Mouse (Mus musculus) hindbrain, embryonic 13.5 days (tissue): ENCODE data around the gene Bcl11b. TPM values are rescaled to one million over a fixed set of nuclear protein-coding genes. Genes with fewer than 3 reads are reported as not detected.

Experiments
- ATAC-seq: fragments of 200-750 bp; cut with Nextera tagmentation; 2 replicates; pipeline ENCODE4 v1.8.0; 2017; ENCODE audit warnings: moderate TSS enrichment; ENCODE audit not compliant: low FRiP score
- H3K27ac ChIP-seq: fragments of 300-500 bp; sonication (generic); 2 replicates; pipeline ENCODE4 v1.5.1; 2015; ENCODE audit warnings: inconsistent platforms, mild to moderate bottlenecking, moderate library complexity
- H3K27me3 ChIP-seq: fragments of 300-500 bp; sonication (generic); 2 replicates; pipeline ENCODE4 v1.6.1; 2015; ENCODE audit warnings: mild to moderate bottlenecking, inconsistent platforms
- H3K36me3 ChIP-seq: fragments of 300-500 bp; sonication (generic); 2 replicates; pipeline ENCODE4 v1.6.1; 2015; ENCODE audit warnings: mild to moderate bottlenecking, inconsistent platforms
- H3K4me1 ChIP-seq: fragments of 300-500 bp; sonication (generic); replicated peaks from 2 replicates; pipeline ENCODE4 v1.6.1; 2015; ENCODE audit warnings: inconsistent platforms
- H3K4me2 ChIP-seq: fragments of 300-500 bp; sonication (generic); 2 replicates; pipeline ENCODE4 v1.6.1; 2015; ENCODE audit warnings: inconsistent platforms, mild to moderate bottlenecking, moderate library complexity
- H3K4me3 ChIP-seq: fragments of 300-500 bp; sonication (generic); 2 replicates; pipeline ENCODE4 v1.5.1; 2015; ENCODE audit warnings: mild to moderate bottlenecking, inconsistent platforms
- H3K9ac ChIP-seq: fragments of 300-500 bp; sonication (generic); 2 replicates; pipeline ENCODE4 v1.6.1; 2015; ENCODE audit warnings: mild to moderate bottlenecking, inconsistent platforms
- H3K9me3 ChIP-seq: fragments of 300-500 bp; sonication (generic); 2 replicates; pipeline ENCODE4 v1.6.1; 2016; ENCODE audit warnings: inconsistent platforms
- WGBS: fragments of 180-500 bp; shearing (Covaris S2); methylation state at CpG from one replicate; pipeline ENCODE4 v1.1.7; 2015; 5-methylcytosine and 5-hydroxymethylcytosine counted together
- polyA plus RNA-seq: library from polyadenylated mRNA; unstranded; fragments of >200 nt; fragmentation: Nextera tagmentation; extraction: Ambion mirVana; gene quantifications from 2 replicates; pipeline ENCODE4 v1.2.1, GENCODE M21; 2015

The Bcl11b gene
- polyA plus RNA-seq = 27.0 and 31.0 TPM in 2 replicates

GRCm38 (mm10) chr12:108003483-108003882, at the start of gene Bcl11b:
Gene Bcl11b, minus strand, starts transcription at chr12:108003602.
- no peaks in the 10 kb centered on the region for H3K36me3 ChIP-seq
- no peaks in the 10 kb centered on the region for H3K9me3 ChIP-seq
- peak within 1 kb of the TSS; percentile 93 for H3K4me3 ChIP-seq
- H3K9ac ChIP-seq = peak within 1 kb of the TSS; percentile 96
- no peak for ATAC-seq
- under 1% methylated on average over 19 of the region's 19 CpGs for WGBS
- peaks cover 49% of the 10 kb centered on the region for H3K4me1 ChIP-seq
- H3K27ac ChIP-seq = peak within 1 kb of the TSS; percentile 99
- H3K4me2 ChIP-seq = peak within 1 kb of the TSS; percentile 79
- peaks cover 20% of the 10 kb centered on the region; the same call in 1 of the 2 replicates for H3K27me3 ChIP-seq

DNA sequence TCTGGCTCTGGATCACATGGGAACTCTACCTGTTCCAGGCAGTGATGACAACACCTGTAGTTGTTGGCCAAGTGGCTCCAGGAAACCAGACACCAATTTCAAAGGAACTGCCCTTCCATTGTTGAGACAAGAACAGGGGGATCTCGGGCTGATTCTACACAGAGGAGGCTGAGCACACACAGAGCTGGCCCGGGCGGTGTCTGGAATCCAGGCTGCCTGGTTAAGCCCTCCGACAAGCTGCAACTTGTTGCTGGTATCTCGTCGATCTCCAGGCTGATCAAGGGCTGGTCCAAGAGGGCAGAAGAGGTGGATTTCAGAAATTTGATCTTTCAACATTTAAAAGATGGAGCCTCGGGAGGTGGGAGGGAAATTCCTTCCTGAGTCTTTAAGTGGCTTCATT, 47.6 kb upstream of the Bcl11b start:
- WGBS = 80% methylated on average over 7 of the region's 7 CpGs
- Histone ChIP-seq H3K4me1 (no peaks in the 10 kb centered on the region), H3K27me3 (peaks cover 3% of the 10 kb centered on the region; the same call in 1 of the 2 replicates), H3K9ac (no peak overlapping the region), H3K27ac (no peak overlapping the region), H3K36me3 (no peaks in the 10 kb centered on the region), H3K9me3 (no peaks in the 10 kb centered on the region), H3K4me3 (no peak overlapping the region), H3K4me2 (no peak overlapping the region)
- ATAC-seq = no peak

DNA sequence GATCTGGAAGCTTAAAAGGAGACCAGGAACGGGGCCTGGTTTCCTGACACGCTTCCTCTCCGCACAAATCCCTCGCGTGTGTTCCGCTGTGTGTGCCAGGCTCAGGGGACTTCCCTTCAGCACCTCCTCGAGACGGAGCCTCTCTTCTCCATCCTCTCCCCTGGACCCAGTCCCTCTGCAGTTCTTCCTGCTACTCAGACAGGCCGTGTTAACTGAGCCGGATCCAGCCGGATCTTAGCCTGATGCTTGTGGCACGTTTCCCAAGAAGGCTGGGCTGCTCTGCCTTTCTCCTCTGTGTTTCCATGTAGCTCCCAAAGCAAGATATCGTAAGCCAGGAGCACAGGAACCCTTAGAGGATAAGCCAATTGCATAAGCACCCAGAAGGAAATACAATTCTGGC, 46.2 kb upstream of the Bcl11b start:
- no peak for ATAC-seq
- no peak overlapping the region for H3K27ac ChIP-seq

DNA sequence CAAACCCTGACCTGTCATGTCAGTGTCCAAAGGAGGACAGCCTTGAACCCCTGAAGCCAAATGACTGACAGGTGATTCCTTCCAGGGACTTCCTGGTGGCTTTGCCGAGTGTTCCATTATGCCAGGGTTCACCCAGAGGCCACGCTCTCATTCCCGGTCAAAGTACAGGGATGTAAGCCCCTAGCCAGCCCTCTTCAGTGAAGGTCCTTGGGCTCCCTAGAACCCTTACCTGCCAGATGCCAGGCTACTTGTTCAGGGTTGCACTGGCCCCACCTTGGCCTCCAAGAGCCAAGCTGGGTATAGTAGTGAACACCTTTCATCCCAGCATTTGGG, 38.8 kb upstream of the Bcl11b start:
- peaks cover 10% of the 10 kb centered on the region; the same call in 1 of the 2 replicates for H3K27me3 ChIP-seq
- H3K4me3 ChIP-seq = no peak overlapping the region
- H3K9ac ChIP-seq = no peak overlapping the region
- H3K36me3 ChIP-seq = no peaks in the 10 kb centered on the region
- ATAC-seq = no peak
- WGBS = 62% methylated on average over 3 of the region's 3 CpGs
- no peak overlapping the region for H3K27ac ChIP-seq
- H3K4me1 ChIP-seq = no peaks in the 10 kb centered on the region
- no peaks in the 10 kb centered on the region for H3K9me3 ChIP-seq
- H3K4me2 ChIP-seq = no peak overlapping the region

More for the DNA sequence above, 46.2 kb upstream of the Bcl11b start:
- no peaks in the 10 kb centered on the region for H3K36me3 ChIP-seq
- H3K9ac ChIP-seq = no peak overlapping the region
- H3K9me3 ChIP-seq = no peaks in the 10 kb centered on the region
- WGBS = 84% methylated on average over 13 of the region's 13 CpGs
- peaks cover 3% of the 10 kb centered on the region; the same call in 1 of the 2 replicates for H3K27me3 ChIP-seq
- no peak overlapping the region for H3K4me3 ChIP-seq
- H3K4me1 ChIP-seq = no peaks in the 10 kb centered on the region
- no peak overlapping the region for H3K4me2 ChIP-seq

GRCm38 (mm10) chr12:108041571-108042238, 38.3 kb upstream of the Bcl11b start:
- no peak overlapping the region for H3K27ac ChIP-seq
- peaks cover 10% of the 10 kb centered on the region; the same call in 1 of the 2 replicates for H3K27me3 ChIP-seq
- no peaks in the 10 kb centered on the region for H3K9me3 ChIP-seq
- no peak for ATAC-seq
- WGBS = 38% methylated on average over 12 of the region's 12 CpGs
- no peak overlapping the region for H3K4me3 ChIP-seq
- no peak overlapping the region for H3K4me2 ChIP-seq
- no peak overlapping the region for H3K9ac ChIP-seq
- H3K4me1 ChIP-seq = no peaks in the 10 kb centered on the region
- no peaks in the 10 kb centered on the region for H3K36me3 ChIP-seq

DNA sequence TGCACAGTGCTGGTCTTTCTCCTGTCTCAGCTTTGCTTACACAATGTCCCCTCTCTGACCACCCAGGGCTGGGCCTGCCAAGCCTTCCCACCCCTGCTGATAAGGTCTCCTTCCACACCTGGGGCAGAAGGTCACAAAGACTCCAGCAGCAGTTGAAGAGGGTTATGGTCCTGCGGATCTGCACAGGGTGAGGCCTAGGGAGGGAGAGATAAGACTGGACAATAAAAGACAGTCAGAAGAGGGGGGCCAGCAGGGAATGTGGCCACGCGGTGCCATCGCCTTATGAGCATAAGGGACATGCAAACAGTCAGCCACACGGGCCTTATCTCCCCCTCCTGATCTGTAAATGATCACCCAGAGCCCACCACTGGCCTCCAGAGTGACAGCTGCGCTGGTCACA, 34.0 kb upstream of the Bcl11b start:
- H3K4me2 ChIP-seq = no peak overlapping the region
- 56% methylated on average over 6 of the region's 6 CpGs for WGBS
- no peaks in the 10 kb centered on the region for H3K36me3 ChIP-seq
- ATAC-seq = no peak
- H3K27me3 ChIP-seq = peaks cover 3% of the 10 kb centered on the region; the same call in 1 of the 2 replicates
- H3K27ac ChIP-seq = no peak overlapping the region
- H3K4me1 ChIP-seq = 0 out of 2 replicates have a peak, but pooled peaks cover 4% of the 10 kb centered on the region
- H3K4me3 ChIP-seq = no peak overlapping the region
- no peak overlapping the region for H3K9ac ChIP-seq
- H3K9me3 ChIP-seq = no peaks in the 10 kb centered on the region

DNA sequence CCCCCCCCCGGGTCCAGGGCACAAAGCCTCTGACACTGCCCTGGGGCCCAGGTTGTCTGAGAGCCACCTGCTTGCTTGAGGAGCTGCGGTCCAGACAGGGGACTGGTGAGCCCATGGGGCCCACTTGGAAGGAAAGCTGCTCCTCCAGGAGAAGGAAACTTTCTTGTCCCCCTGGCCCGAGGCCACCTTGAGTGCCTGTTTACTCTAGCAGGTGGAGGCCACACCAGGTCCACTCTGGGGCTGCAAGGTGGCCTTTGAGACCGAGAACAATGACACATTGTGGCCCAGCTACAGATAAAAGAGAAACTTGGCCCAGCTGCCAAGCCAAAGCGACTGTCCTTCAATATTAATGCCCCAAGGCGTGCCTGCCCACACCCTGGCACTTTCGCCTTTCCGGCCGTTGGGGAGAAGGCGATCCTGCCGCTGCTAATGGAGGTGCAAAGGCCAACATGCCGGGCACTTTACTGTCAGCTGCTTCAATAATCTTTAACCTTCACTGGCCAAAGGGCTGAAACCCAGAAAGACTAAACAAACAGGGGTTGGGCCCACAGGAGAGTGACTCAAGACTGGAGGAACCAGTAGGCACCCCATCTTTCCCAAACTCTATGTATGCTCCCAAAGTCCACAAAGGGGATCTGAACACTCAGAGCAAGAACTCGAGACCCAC, 32.1 kb upstream of the Bcl11b start:
- Histone ChIP-seq H3K36me3 (no peaks in the 10 kb centered on the region), H3K4me1 (0 out of 2 replicates have a peak, but pooled peaks cover 4% of the 10 kb centered on the region), H3K27me3 (peaks cover 3% of the 10 kb centered on the region; the same call in 1 of the 2 replicates), H3K4me2 (no peak overlapping the region), H3K9me3 (no peaks in the 10 kb centered on the region), H3K9ac (no peak overlapping the region), H3K4me3 (no peak overlapping the region), H3K27ac (no peak overlapping the region)
- no peak for ATAC-seq
- 85% methylated on average over 13 of the region's 13 CpGs for WGBS

GRCm38 (mm10) chr12:108022835-108023615, 19.6 kb upstream of the Bcl11b start:
- no peak overlapping the region for H3K9ac ChIP-seq
- H3K4me1 ChIP-seq = no peaks in the 10 kb centered on the region
- no peaks in the 10 kb centered on the region for H3K9me3 ChIP-seq
- H3K4me2 ChIP-seq = no peak overlapping the region
- whole genome bisulfite sequencing = 83% methylated on average over 15 of the region's 15 CpGs
- no peaks in the 10 kb centered on the region for H3K27me3 ChIP-seq
- ATAC-seq = no peak
- no peaks in the 10 kb centered on the region for H3K36me3 ChIP-seq
- H3K27ac ChIP-seq = no peak overlapping the region
- H3K4me3 ChIP-seq = no peak overlapping the region

GRCm38 (mm10) chr12:108012003-108012402, 8.6 kb upstream of the Bcl11b start:
- no peak for ATAC-seq
- Histone ChIP-seq H3K4me2 (no peak overlapping the region), H3K27me3 (0 out of 2 replicates have a peak, but pooled peaks cover 9% of the 10 kb centered on the region), H3K9ac (no peak overlapping the region), H3K27ac (no peak overlapping the region), H3K4me1 (peaks cover 8% of the 10 kb centered on the region; the same call in 1 of the 2 replicates), H3K4me3 (no peak overlapping the region), H3K36me3 (no peaks in the 10 kb centered on the region), H3K9me3 (no peaks in the 10 kb centered on the region)
- WGBS = 78% methylated on average over 12 of the region's 12 CpGs

GRCm38 (mm10) chr12:108010346-108010745, 6.9 kb upstream of the Bcl11b start:
- Histone ChIP-seq H3K4me2 (no peak overlapping the region), H3K9me3 (no peaks in the 10 kb centered on the region), H3K4me3 (no peak overlapping the region), H3K27me3 (peaks cover 13% of the 10 kb centered on the region; the same call in 1 of the 2 replicates), H3K27ac (no peak overlapping the region), H3K9ac (no peak overlapping the region), H3K4me1 (peaks cover 20% of the 10 kb centered on the region), H3K36me3 (no peaks in the 10 kb centered on the region)
- 74% methylated on average over 11 of the region's 11 CpGs for WGBS
- no peak for ATAC-seq

GRCm38 (mm10) chr12:108009156-108009555, 5.8 kb upstream of the Bcl11b start:
- Histone ChIP-seq H3K27ac (no peak overlapping the region), H3K9ac (no peak overlapping the region), H3K4me3 (no peak overlapping the region), H3K9me3 (no peaks in the 10 kb centered on the region), H3K36me3 (no peaks in the 10 kb centered on the region), H3K27me3 (peaks cover 20% of the 10 kb centered on the region; the same call in 1 of the 2 replicates), H3K4me2 (no peak overlapping the region), H3K4me1 (peaks cover 32% of the 10 kb centered on the region)
- WGBS = 33% methylated on average over 4 of the region's 4 CpGs
- ATAC-seq = no peak
